Mouse (Mus musculus) neural tube, embryonic 15.5 days (tissue): Measurements from ENCODE around the gene Ccdc7a. TPM values are rescaled to one million over a fixed set of nuclear protein-coding genes. Genes with fewer than 3 reads are reported as not detected.

Source experiments
- ATAC-seq: fragments of 200-750 bp; cut with Nextera tagmentation; 2 replicates; pipeline ENCODE4 v1.8.0; 2017; ENCODE audit warnings: mild to moderate bottlenecking, moderate TSS enrichment, moderate library complexity; ENCODE audit not compliant: low FRiP score
- H3K27ac ChIP-seq: fragments of 300-500 bp; sonication (generic); replicated peaks from 2 replicates; pipeline ENCODE4 v1.5.1; 2015; ENCODE audit warnings: mild to moderate bottlenecking, inconsistent platforms
- H3K27me3 ChIP-seq: fragments of 300-500 bp; sonication (generic); replicated peaks from 2 replicates; pipeline ENCODE4 v1.6.1; 2015; ENCODE audit warnings: inconsistent platforms
- H3K36me3 ChIP-seq: fragments of 300-500 bp; sonication (generic); 2 replicates; pipeline ENCODE4 v1.6.1; 2015; ENCODE audit warnings: inconsistent platforms
- H3K4me1 ChIP-seq: fragments of 300-500 bp; sonication (generic); 2 replicates; pipeline ENCODE4 v1.6.1; 2015; ENCODE audit warnings: inconsistent platforms
- H3K4me2 ChIP-seq: fragments of 300-500 bp; sonication (generic); 2 replicates; pipeline ENCODE4 v1.6.1; 2015; ENCODE audit warnings: inconsistent platforms, mild to moderate bottlenecking, moderate library complexity
- H3K4me3 ChIP-seq: fragments of 300-500 bp; sonication (generic); replicated peaks from 2 replicates; pipeline ENCODE4 v1.5.1; 2015; ENCODE audit warnings: mild to moderate bottlenecking, inconsistent platforms
- H3K9ac ChIP-seq: fragments of 300-500 bp; sonication (generic); replicated peaks from 2 replicates; pipeline ENCODE4 v1.6.1; 2015; ENCODE audit warnings: mild to moderate bottlenecking, inconsistent platforms
- H3K9me3 ChIP-seq: fragments of 300-500 bp; sonication (generic); replicated peaks from 2 replicates; pipeline ENCODE4 v1.6.1; 2016; ENCODE audit warnings: inconsistent platforms
- WGBS: fragments of 180-500 bp; shearing (Covaris S2); methylation state at CpG from one replicate; pipeline ENCODE4 v1.1.7; 2015; ENCODE audit warnings: mixed read lengths; 5-methylcytosine and 5-hydroxymethylcytosine counted together
- polyA plus RNA-seq: library from polyadenylated mRNA; unstranded; fragments of >200 nt; fragmentation: Nextera tagmentation; extraction: Ambion mirVana; gene quantifications from 2 replicates; pipeline ENCODE4 v1.2.1, GENCODE M21; 2015

The Ccdc7a gene
- polyA plus RNA-seq, 1 experiment from 2014 or later, result not detected

- Histone ChIP-seq H3K27me3 (no peaks in the 10 kb centered on the region), H3K27ac (no peak overlapping the region), H3K9me3 (no peaks in the 10 kb centered on the region), H3K36me3 (peaks cover 36% of the 10 kb centered on the region), H3K4me3 (no peak overlapping the region), H3K4me1 (no peaks in the 10 kb centered on the region), H3K9ac (no peak overlapping the region), H3K4me2 (no peak overlapping the region)
- WGBS, result 18% methylated on average over 2 of the region's 2 CpGs
- no peak for ATAC-seq
These were observed 333.1 kb downstream of the Ccdc7a start for GRCm38 (mm10) chr8:128732254-128732653.

GRCm38 (mm10) chr8:128727213-128727612 lies 338.1 kb downstream of the Ccdc7a start:
- 40% methylated on average over 1 of the region's 1 CpGs for WGBS
- Histone ChIP-seq H3K27ac (no peak overlapping the region), H3K9ac (no peak overlapping the region), H3K4me3 (no peak overlapping the region), H3K36me3 (peaks cover 36% of the 10 kb centered on the region), H3K27me3 (no peaks in the 10 kb centered on the region), H3K4me2 (no peak overlapping the region), H3K9me3 (no peaks in the 10 kb centered on the region), H3K4me1 (no peaks in the 10 kb centered on the region)
- no peak for ATAC-seq

- WGBS, result 71% methylated on average over 1 of the region's 1 CpGs
- Histone ChIP-seq H3K9ac (no peak overlapping the region), H3K36me3 (peaks cover 36% of the 10 kb centered on the region)
These were observed 340.5 kb downstream of the Ccdc7a start for GRCm38 (mm10) chr8:128724819-128725218.

GRCm38 (mm10) chr8:128716184-128716583 lies 349.1 kb downstream of the Ccdc7a start:
- Histone ChIP-seq H3K27me3 (no peaks in the 10 kb centered on the region), H3K36me3 (peaks cover 68% of the 10 kb centered on the region), H3K27ac (no peak overlapping the region), H3K4me1 (no peaks in the 10 kb centered on the region), H3K4me2 (no peak overlapping the region), H3K9me3 (no peaks in the 10 kb centered on the region), H3K9ac (no peak overlapping the region), H3K4me3 (no peak overlapping the region)
- ATAC-seq, result no peak

More at GRCm38 (mm10) chr8:128724819-128725218, 340.5 kb downstream of the Ccdc7a start:
- no peak overlapping the region for H3K4me2 ChIP-seq
- peak; percentile 59; the same call in 1 of the 2 replicates for ATAC-seq
- H3K27ac ChIP-seq, result no peak overlapping the region
- no peaks in the 10 kb centered on the region for H3K4me1 ChIP-seq
- H3K9me3 ChIP-seq, result no peaks in the 10 kb centered on the region
- no peaks in the 10 kb centered on the region for H3K27me3 ChIP-seq
- no peak overlapping the region for H3K4me3 ChIP-seq

- WGBS, result 60% methylated on average over 3 of the region's 3 CpGs
- H3K4me3 ChIP-seq, result no peak overlapping the region
- no peak overlapping the region for H3K9ac ChIP-seq
- H3K27me3 ChIP-seq, result no peaks in the 10 kb centered on the region
- H3K27ac ChIP-seq, result no peak overlapping the region
- H3K4me2 ChIP-seq, result no peak overlapping the region
- peaks cover 2% of the 10 kb centered on the region; the same call in 1 of the 2 replicates for H3K4me1 ChIP-seq
- ATAC-seq, result no peak
- H3K36me3 ChIP-seq, result peaks cover 46% of the 10 kb centered on the region
- H3K9me3 ChIP-seq, result no peaks in the 10 kb centered on the region
These were observed 356.1 kb downstream of the Ccdc7a start for GRCm38 (mm10) chr8:128709261-128709660.

- peaks cover 2% of the 10 kb centered on the region; the same call in 1 of the 2 replicates for H3K4me1 ChIP-seq
These were observed 360.5 kb downstream of the Ccdc7a start for GRCm38 (mm10) chr8:128704836-128705235.

GRCm38 (mm10) chr8:128704376-128704775 lies 360.9 kb downstream of the Ccdc7a start:
- H3K9me3 ChIP-seq, result no peaks in the 10 kb centered on the region
- peaks cover 2% of the 10 kb centered on the region; the same call in 1 of the 2 replicates for H3K4me1 ChIP-seq
- peaks cover 15% of the 10 kb centered on the region; the same call in 1 of the 2 replicates for H3K36me3 ChIP-seq
- no peak overlapping the region for H3K27ac ChIP-seq
- H3K9ac ChIP-seq, result no peak overlapping the region
- H3K4me2 ChIP-seq, result no peak overlapping the region
- WGBS, result 92% methylated on average over 1 of the region's 1 CpGs
- H3K4me3 ChIP-seq, result no peak overlapping the region
- H3K27me3 ChIP-seq, result no peaks in the 10 kb centered on the region
- ATAC-seq, result no peak

More at GRCm38 (mm10) chr8:128704836-128705235, 360.5 kb downstream of the Ccdc7a start:
- no peaks in the 10 kb centered on the region for H3K27me3 ChIP-seq
- H3K4me3 ChIP-seq, result no peak overlapping the region
- peaks cover 15% of the 10 kb centered on the region; the same call in 1 of the 2 replicates for H3K36me3 ChIP-seq
- H3K4me2 ChIP-seq, result no peak overlapping the region
- H3K9ac ChIP-seq, result no peak overlapping the region
- no peak for ATAC-seq
- 87% methylated on average over 2 of the region's 2 CpGs for WGBS
- no peak overlapping the region for H3K27ac ChIP-seq
- no peaks in the 10 kb centered on the region for H3K9me3 ChIP-seq

GRCm38 (mm10) chr8:128697945-128698344 lies 367.4 kb downstream of the Ccdc7a start:
- no peak for ATAC-seq
- no peak overlapping the region for H3K9ac ChIP-seq
- WGBS, result 82% methylated on average over 3 of the region's 3 CpGs
- no peaks in the 10 kb centered on the region for H3K9me3 ChIP-seq
- no peaks in the 10 kb centered on the region for H3K27me3 ChIP-seq
- no peaks in the 10 kb centered on the region for H3K4me1 ChIP-seq
- H3K27ac ChIP-seq, result no peak overlapping the region
- H3K4me2 ChIP-seq, result no peak overlapping the region
- H3K4me3 ChIP-seq, result no peak overlapping the region
- no peaks in the 10 kb centered on the region for H3K36me3 ChIP-seq

GRCm38 (mm10) chr8:128696701-128697397 lies 368.5 kb downstream of the Ccdc7a start:
- Histone ChIP-seq H3K4me2 (no peak overlapping the region), H3K4me3 (no peak overlapping the region), H3K9ac (no peak overlapping the region), H3K27me3 (no peaks in the 10 kb centered on the region), H3K4me1 (no peaks in the 10 kb centered on the region), H3K9me3 (no peaks in the 10 kb centered on the region), H3K36me3 (no peaks in the 10 kb centered on the region), H3K27ac (no peak overlapping the region)
- no peak for ATAC-seq
- WGBS, result 100% methylated on average over 1 of the region's 1 CpGs

GRCm38 (mm10) chr8:128690056-128690455 lies 375.3 kb downstream of the Ccdc7a start:
- no peak overlapping the region for H3K9ac ChIP-seq
- no peak for ATAC-seq
- H3K27ac ChIP-seq, result no peak overlapping the region
- no peak overlapping the region for H3K4me2 ChIP-seq
- WGBS, result 79% methylated on average over 1 of the region's 1 CpGs
- H3K36me3 ChIP-seq, result no peaks in the 10 kb centered on the region
- H3K4me1 ChIP-seq, result peaks cover 29% of the 10 kb centered on the region
- H3K27me3 ChIP-seq, result no peaks in the 10 kb centered on the region
- no peaks in the 10 kb centered on the region for H3K9me3 ChIP-seq
- H3K4me3 ChIP-seq, result no peak overlapping the region

- Histone ChIP-seq H3K27me3 (no peaks in the 10 kb centered on the region), H3K4me1 (peaks cover 32% of the 10 kb centered on the region), H3K27ac (no peak overlapping the region), H3K4me2 (no peak overlapping the region), H3K9ac (no peak overlapping the region), H3K4me3 (no peak overlapping the region), H3K9me3 (no peaks in the 10 kb centered on the region), H3K36me3 (no peaks in the 10 kb centered on the region)
- ATAC-seq, result no peak
- 84% methylated on average over 3 of the region's 3 CpGs for WGBS
These were observed 376.6 kb downstream of the Ccdc7a start for GRCm38 (mm10) chr8:128688679-128689078.

- no peak for ATAC-seq
- H3K9me3 ChIP-seq, result no peaks in the 10 kb centered on the region
- peak overlapping the region; percentile 70 for H3K4me2 ChIP-seq
- H3K9ac ChIP-seq, result peak overlapping the region; percentile 94
- H3K27ac ChIP-seq, result peak overlapping the region; percentile 99
- 0% methylated on average over 2 of the region's 2 CpGs for WGBS
- H3K4me1 ChIP-seq, result peaks cover 32% of the 10 kb centered on the region
- peak overlapping the region; percentile 82 for H3K4me3 ChIP-seq
- no peaks in the 10 kb centered on the region for H3K36me3 ChIP-seq
- no peaks in the 10 kb centered on the region for H3K27me3 ChIP-seq
These were observed 378.8 kb downstream of the Ccdc7a start for GRCm38 (mm10) chr8:128686429-128686990.
